Mouse (Mus musculus) stomach, postnatal 0 days (tissue): ENCODE data around the gene Pcsk2.

ENCODE experiments used
- CTCF ChIP-seq: IDR thresholded peaks from 2 replicates; pipeline ENCODE4 v1.5.1; 2016; ENCODE audit warnings: antibody characterized with exemption, low read depth, mild to moderate bottlenecking, moderate library complexity
- EP300 ChIP-seq: optimal IDR thresholded peaks from 2 replicates; pipeline ENCODE3; 2016; ENCODE audit warnings: antibody characterized with exemption

DNA sequence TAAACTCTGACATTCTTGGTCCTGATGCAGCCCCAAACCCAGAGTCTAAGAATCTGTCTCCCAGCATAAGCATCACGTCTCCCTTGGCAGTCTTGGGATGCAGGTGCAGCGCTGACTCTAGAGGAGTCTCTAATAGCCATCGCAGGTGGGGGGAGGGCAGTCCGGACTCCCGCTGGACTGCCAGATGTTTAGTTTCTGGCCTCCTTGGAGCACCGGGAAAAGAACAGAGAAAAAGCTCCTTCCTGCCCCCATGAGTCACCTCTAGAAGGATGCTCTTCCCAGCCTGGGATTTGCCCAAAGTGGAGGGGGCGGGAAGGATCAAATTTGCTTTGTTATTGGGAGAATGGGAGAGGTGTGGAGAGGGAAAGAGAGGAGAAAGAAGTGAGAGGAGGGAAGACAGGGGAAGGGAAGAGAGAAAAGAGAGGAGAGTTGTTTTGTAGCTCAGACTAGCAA, 631 bp upstream of the Pcsk2 start:
- TF ChIP-seq CTCF: no peak
- no peak for TF ChIP-seq EP300
